Mouse (Mus musculus): ENCODE results near the gene Lrrc23. TPM values are rescaled to one million over a fixed set of nuclear protein-coding genes. Genes with fewer than 3 reads are reported as not detected.

Gene Lrrc23
- polyA plus RNA-seq, 1 experiment from 2014 or later, result 0.11 TPM

GRCm38 (mm10) chr6:124723541-124723940 is 56.0 kb downstream of the Lrrc23 start:
- ATAC-seq (replicated peaks; ENCODE audit: low FRiP score) (no peak), DNase-seq (ENCODE audit: low spot score) (no peak)
- H3K9ac ChIP-seq (ENCODE audit: low read depth, low read length), result no peak overlapping the region
- H3K9me3 ChIP-seq (ENCODE audit: control insufficient read depth, low read length), result no peaks in the 10 kb centered on the region
- H3K4me2 ChIP-seq, result no peak overlapping the region
- H3K4me3 ChIP-seq (ENCODE audit: low read depth, low read length), result no peak overlapping the region
- no peaks in the 10 kb centered on the region for H3K27me3 ChIP-seq (replicated peaks; ENCODE audit: control insufficient read depth, insufficient read depth, low read length)
- no peaks in the 10 kb centered on the region; the same call in 1 of the 2 replicates for H3K36me3 ChIP-seq (ENCODE audit: control insufficient read depth, insufficient read depth, low read length)
- peaks cover 23% of the 10 kb centered on the region for H3K4me1 ChIP-seq (replicated peaks; ENCODE audit: control insufficient read depth, insufficient read depth, low read length)
- 61% methylated on average over 8 of the region's 8 CpGs for WGBS
- no peak overlapping the region for H3K27ac ChIP-seq (ENCODE audit: low read depth, low read length)

DNA sequence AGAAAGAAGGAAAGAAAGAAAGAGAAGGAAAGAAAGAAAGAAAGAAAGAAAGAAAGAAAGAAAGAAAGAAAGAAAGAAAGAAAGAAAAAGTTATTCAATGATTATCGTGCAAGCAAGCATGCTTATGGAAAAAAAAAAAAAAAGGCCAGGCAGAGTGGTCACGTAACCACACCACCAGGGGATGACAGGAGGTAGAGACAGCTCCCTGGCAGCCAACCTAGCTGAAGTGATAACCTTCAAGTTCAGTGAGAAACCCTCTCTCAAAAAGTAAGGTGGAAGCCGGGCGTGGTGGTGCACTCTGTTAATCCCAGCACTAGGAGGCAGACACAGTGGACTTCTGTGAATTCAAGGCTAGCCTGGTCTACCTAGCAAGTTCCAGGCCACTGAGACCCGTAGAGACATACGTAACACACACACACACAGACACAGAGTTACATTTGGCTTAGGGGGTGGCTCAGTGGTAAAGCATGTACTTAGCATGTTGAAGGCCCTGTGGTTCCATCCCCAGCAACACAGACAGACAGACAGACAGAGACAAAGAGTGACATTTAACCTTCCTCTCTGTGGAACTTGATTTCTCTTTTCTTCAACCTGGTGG is 56.6 kb downstream of the Lrrc23 start:
- H3K4me1 ChIP-seq (replicated peaks; ENCODE audit: control insufficient read depth, insufficient read depth, low read length), result peaks cover 29% of the 10 kb centered on the region
- no peaks in the 10 kb centered on the region for H3K9me3 ChIP-seq (ENCODE audit: control insufficient read depth, low read length)
- WGBS, result 81% methylated on average over 6 of the region's 6 CpGs
- no peak overlapping the region for H3K4me3 ChIP-seq (ENCODE audit: low read depth, low read length)
- H3K27me3 ChIP-seq (replicated peaks; ENCODE audit: control insufficient read depth, insufficient read depth, low read length), result no peaks in the 10 kb centered on the region
- ATAC-seq (replicated peaks; ENCODE audit: low FRiP score) (no peak), DNase-seq (ENCODE audit: low spot score) (no peak)
- no peak overlapping the region for H3K27ac ChIP-seq (ENCODE audit: low read depth, low read length)
- H3K9ac ChIP-seq (ENCODE audit: low read depth, low read length), result 0 out of 2 replicates have a peak overlapping the region, but pooled peaks have one; percentile 25
- no peaks in the 10 kb centered on the region; the same call in 1 of the 2 replicates for H3K36me3 ChIP-seq (ENCODE audit: control insufficient read depth, insufficient read depth, low read length)
- H3K4me2 ChIP-seq, result no peak overlapping the region

DNA sequence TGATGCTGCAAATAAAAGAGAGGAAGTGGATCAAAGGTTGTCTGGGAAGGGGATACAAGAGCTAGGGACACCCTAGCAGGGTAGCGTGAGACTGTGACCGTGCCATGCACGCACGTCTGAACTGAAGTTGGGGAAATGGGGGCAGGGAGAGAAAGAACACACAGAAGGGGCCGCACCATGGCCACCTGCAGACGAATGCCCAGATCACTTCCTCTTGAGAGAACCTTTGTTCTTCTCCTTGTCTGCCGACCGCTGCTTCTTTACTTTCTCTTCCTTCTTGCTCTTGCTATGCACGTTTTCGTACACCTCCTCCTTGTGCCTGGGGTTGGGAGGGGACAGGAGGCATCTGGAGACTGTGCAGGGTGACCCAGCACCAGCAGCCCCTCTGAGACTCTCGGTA is 58.6 kb downstream of the Lrrc23 start:
- H3K27me3 ChIP-seq (replicated peaks; ENCODE audit: control insufficient read depth, insufficient read depth, low read length), result no peaks in the 10 kb centered on the region
- peaks cover 14% of the 10 kb centered on the region; the same call in 1 of the 2 replicates for H3K36me3 ChIP-seq (ENCODE audit: control insufficient read depth, insufficient read depth, low read length)
- peaks cover 32% of the 10 kb centered on the region for H3K4me1 ChIP-seq (replicated peaks; ENCODE audit: control insufficient read depth, insufficient read depth, low read length)
- H3K9ac ChIP-seq (ENCODE audit: low read depth, low read length), result no peak overlapping the region
- WGBS, result 70% methylated on average over 11 of the region's 11 CpGs
- H3K9me3 ChIP-seq (ENCODE audit: control insufficient read depth, low read length), result no peaks in the 10 kb centered on the region
- DNase-seq (ENCODE audit: low spot score) (no peak), ATAC-seq (replicated peaks; ENCODE audit: low FRiP score) (no peak)
- H3K4me2 ChIP-seq, result no peak overlapping the region
- H3K27ac ChIP-seq (ENCODE audit: low read depth, low read length), result no peak overlapping the region
- no peak overlapping the region for H3K4me3 ChIP-seq (ENCODE audit: low read depth, low read length)

Other genes with a start within 250 kb of the Lrrc23 start
- 12.0 and 12.7 TPM in 2 replicates for gene C1s1, start 237.4 kb downstream of the Lrrc23 start, polyA plus RNA-seq (2014; fragmentation: Nextera tagmentation; extraction: Ambion mirVana)
- not detected in 2 replicates for gene C1rb, start 209.4 kb downstream of the Lrrc23 start, polyA plus RNA-seq (2014; fragmentation: Nextera tagmentation; extraction: Ambion mirVana)
- gene C1s2, start 143.6 kb downstream of the Lrrc23 start, polyA plus RNA-seq (2014; fragmentation: Nextera tagmentation; extraction: Ambion mirVana), result not detected in 2 replicates
- gene Lpcat3, start 116.7 kb downstream of the Lrrc23 start, polyA plus RNA-seq (2014; fragmentation: Nextera tagmentation; extraction: Ambion mirVana), result 84.2 and 90.0 TPM in 2 replicates
- 311 and 329 TPM in 2 replicates for gene Emg1, start 67.5 kb downstream of the Lrrc23 start, polyA plus RNA-seq (2014; fragmentation: Nextera tagmentation; extraction: Ambion mirVana)
- gene Phb2, start 67.4 kb downstream of the Lrrc23 start, polyA plus RNA-seq (2014; fragmentation: Nextera tagmentation; extraction: Ambion mirVana), result 640 and 660 TPM in 2 replicates
- 49.5 and 50.3 TPM in 2 replicates for gene Ptpn6, start 41.0 kb downstream of the Lrrc23 start, polyA plus RNA-seq (2014; fragmentation: Nextera tagmentation; extraction: Ambion mirVana)
- gene Grcc10, start 38.4 kb downstream of the Lrrc23 start, polyA plus RNA-seq (2014; fragmentation: Nextera tagmentation; extraction: Ambion mirVana), result 147 and 167 TPM in 2 replicates
- gene Gm45234, start 23.7 kb downstream of the Lrrc23 start, polyA plus RNA-seq (2014; fragmentation: Nextera tagmentation; extraction: Ambion mirVana), result 0.15 TPM in 1 of 2 replicates, not detected in the other
- gene Atn1, start 23.2 kb downstream of the Lrrc23 start, polyA plus RNA-seq (2014; fragmentation: Nextera tagmentation; extraction: Ambion mirVana), result 4.4 and 5.5 TPM in 2 replicates
- 2.1 and 2.6 TPM in 2 replicates for gene Eno2, start 10.1 kb downstream of the Lrrc23 start, polyA plus RNA-seq (2014; fragmentation: Nextera tagmentation; extraction: Ambion mirVana)
- 9.5 and 10.4 TPM in 2 replicates for gene Spsb2, start 28.9 kb upstream of the Lrrc23 start, polyA plus RNA-seq (2014; fragmentation: Nextera tagmentation; extraction: Ambion mirVana)
- 1,267 and 1,294 TPM in 2 replicates for gene Tpi1, start 34.6 kb upstream of the Lrrc23 start, polyA plus RNA-seq (2014; fragmentation: Nextera tagmentation; extraction: Ambion mirVana)
- gene Usp5, start 49.8 kb upstream of the Lrrc23 start, polyA plus RNA-seq (2014; fragmentation: Nextera tagmentation; extraction: Ambion mirVana), result 115 and 118 TPM in 2 replicates
- gene Cdca3, start 49.8 kb upstream of the Lrrc23 start, polyA plus RNA-seq (2014; fragmentation: Nextera tagmentation; extraction: Ambion mirVana), result 223 and 224 TPM in 2 replicates
- gene Gnb3, start 60.5 kb upstream of the Lrrc23 start, polyA plus RNA-seq (2014; fragmentation: Nextera tagmentation; extraction: Ambion mirVana), result 0.29 and 0.74 TPM in 2 replicates
- gene P3h3, start 78.0 kb upstream of the Lrrc23 start, polyA plus RNA-seq (2014; fragmentation: Nextera tagmentation; extraction: Ambion mirVana), result 8.6 and 11.3 TPM in 2 replicates
- gene Gpr162, start 84.3 kb upstream of the Lrrc23 start, polyA plus RNA-seq (2014; fragmentation: Nextera tagmentation; extraction: Ambion mirVana), result 0.17 and 0.32 TPM in 2 replicates
- gene Cd4, start 108.5 kb upstream of the Lrrc23 start, polyA plus RNA-seq (2014; fragmentation: Nextera tagmentation; extraction: Ambion mirVana), result not detected in 2 replicates
- gene Lag3, start 132.0 kb upstream of the Lrrc23 start, polyA plus RNA-seq (2014; fragmentation: Nextera tagmentation; extraction: Ambion mirVana), result 0.35 and 0.64 TPM in 2 replicates
- 75.1 and 80.6 TPM in 2 replicates for gene Ptms, start 140.4 kb upstream of the Lrrc23 start, polyA plus RNA-seq (2014; fragmentation: Nextera tagmentation; extraction: Ambion mirVana)
- 257 and 264 TPM in 2 replicates for gene Mlf2, start 151.7 kb upstream of the Lrrc23 start, polyA plus RNA-seq (2014; fragmentation: Nextera tagmentation; extraction: Ambion mirVana)
- gene Cops7a, start 185.8 kb upstream of the Lrrc23 start, polyA plus RNA-seq (2014; fragmentation: Nextera tagmentation; extraction: Ambion mirVana), result 147 and 159 TPM in 2 replicates
- gene Pianp, start 217.0 kb upstream of the Lrrc23 start, polyA plus RNA-seq (2014; fragmentation: Nextera tagmentation; extraction: Ambion mirVana), result 0.30 and 0.40 TPM in 2 replicates
- 7.6 and 7.9 TPM in 2 replicates for gene Zfp384, start 229.4 kb upstream of the Lrrc23 start, polyA plus RNA-seq (2014; fragmentation: Nextera tagmentation; extraction: Ambion mirVana)